Mouse (Mus musculus): ENCODE results near the gene Atat1.
"Not testable (repeated sequence)": the region's sequence is repeated elsewhere in the genome, so short reads cannot be mapped to it uniquely, and the experiment has no call there.

Gene Atat1

DNA sequence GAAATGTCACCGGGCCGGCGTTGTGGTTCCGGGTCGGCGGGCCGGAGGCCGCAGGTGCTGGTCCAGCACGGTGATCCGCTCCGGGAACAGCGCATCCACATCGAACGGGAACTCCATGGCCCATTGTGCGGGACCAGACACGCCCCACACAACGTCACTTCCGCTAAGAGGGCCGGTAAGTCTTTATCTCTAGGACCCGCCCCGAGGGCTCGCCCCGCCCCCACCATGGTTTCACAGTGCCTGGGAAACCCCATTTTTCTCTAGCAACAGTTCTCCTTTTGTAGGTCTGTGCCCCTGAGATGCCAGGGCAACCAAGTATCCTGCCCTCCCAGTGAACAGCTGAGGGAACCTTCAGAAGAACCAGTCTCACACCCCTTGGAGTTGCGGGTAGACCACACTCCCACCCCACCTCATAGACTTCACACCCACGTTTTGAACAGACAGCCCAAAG, at the start of gene Atat1:
Atat1 (minus strand) TSS at position 157 of the 451 bp plus-strand sequence.
- DNase-seq (ENCODE audit: low spot score in 2 of 2), result peak; percentile 84 to 95

DNA sequence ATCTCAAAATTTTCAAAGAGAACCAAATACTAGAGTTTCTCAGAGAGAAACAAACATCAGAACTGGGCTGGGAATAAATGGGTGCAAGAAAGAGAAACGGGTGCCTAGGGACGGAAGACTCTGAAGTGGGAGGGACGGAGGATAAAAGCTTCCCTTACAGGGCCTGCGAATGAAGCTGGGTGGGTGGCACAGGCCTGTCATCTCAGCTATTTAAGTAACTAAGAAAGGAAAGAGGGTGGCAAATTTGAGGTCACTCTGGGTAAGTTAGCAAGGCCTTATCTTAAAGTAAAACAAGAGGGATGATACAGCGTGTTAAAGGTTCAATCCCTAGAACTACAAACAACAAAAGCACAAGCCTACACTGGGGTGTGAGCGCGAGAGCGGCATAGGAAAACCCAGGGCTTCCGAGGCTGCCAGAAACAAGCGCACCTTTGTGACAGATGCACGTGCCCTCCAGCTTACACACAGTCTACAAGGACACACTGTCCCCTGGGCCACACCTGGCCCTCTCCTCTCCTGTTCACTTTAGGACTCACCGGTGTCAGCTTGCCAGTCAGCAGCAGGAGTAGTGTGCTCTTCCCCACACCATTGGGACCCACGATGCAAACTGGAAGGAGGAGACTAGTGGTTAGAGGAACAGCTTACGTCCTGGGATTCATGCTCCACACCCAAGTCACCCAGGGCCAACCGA, 48.8 kb upstream of the Atat1 start:
- DNase-seq (ENCODE audit: low spot score in 2 of 2), result no peak

DNA sequence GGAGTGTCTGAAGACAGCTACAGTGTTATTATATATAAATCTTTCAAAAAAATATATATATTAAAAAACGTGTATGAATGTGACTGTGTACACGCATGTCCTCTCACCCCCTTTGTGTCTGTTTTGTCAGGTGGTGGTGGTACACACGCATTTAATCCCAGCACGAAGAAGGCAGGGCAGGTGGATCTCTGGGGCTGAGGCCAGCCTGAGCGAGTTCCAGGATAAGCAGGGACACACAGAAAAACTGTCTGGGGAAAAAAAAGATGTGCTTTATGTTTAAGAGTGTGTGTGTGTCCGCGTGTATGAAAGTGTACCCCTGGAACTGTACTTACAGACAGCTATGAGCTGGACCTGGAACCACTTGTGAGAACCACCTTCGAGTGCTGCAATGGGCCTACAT, 44.8 kb upstream of the Atat1 start:
- no peak for DNase-seq (ENCODE audit: low spot score in 2 of 2)

DNA sequence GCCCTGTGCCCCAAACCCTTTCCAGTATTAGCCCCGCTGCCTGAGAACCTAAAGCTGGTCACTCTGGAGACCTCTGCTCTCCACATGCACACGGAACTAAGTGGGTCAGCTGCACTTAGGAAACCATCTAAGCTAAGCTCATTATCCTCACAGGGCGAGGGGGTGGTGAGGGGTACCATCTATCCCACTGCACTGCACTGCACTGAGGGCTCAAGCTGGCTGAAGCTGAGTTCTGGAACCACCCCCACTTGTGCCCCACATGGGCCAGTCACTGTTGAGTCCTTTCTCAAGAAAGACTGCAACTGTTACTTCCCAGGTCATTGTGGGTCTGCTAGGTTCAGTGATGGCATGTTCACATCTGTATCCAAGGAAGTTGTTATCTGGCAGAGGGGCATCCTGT, 42.7 kb upstream of the Atat1 start:
- not testable (repeated sequence) for DNase-seq (ENCODE audit: low spot score in 2 of 2)

DNA sequence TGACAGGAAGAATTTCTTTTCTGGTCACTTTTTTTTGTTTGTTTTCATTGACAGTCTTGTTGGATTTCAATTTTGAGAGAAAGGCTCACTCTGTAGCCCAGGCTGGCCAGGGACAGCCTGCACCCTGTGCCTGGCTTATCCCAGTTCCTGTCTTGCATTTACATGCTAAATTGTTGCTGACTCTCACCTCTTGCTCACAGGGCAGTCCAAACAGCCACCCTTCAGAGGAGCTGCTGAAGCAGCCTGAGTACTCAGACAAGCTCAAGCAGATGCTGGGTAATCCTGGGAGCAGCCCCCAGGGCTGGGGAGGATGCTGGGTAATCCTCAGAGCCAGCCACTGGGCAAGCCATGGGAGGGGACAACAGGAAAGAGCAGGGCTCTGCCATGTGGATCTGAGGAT, 41.1 kb upstream of the Atat1 start:
- not testable (repeated sequence) for DNase-seq (ENCODE audit: low spot score in 2 of 2)

DNA sequence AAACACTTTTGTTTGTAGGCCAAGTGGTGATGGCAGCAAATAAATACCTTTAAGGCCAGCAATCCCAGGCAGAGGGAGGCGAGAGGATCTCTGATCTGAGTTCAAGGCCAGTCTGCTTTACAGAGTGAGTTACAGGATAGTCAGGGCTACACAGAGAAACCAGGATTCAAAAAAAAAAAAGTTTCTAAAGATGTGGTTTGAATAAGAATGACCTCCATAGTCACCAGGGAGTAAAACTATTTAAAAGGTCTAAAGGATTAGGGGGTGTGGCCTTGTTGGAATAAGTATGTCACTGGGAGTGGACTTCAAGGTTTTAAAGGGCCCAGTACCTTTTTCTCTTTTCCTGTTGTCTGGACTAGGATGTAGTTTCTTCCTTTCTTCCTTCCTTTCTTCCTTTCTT, 30.1 kb upstream of the Atat1 start:
- DNase-seq (ENCODE audit: low spot score in 2 of 2), result no peak

DNA sequence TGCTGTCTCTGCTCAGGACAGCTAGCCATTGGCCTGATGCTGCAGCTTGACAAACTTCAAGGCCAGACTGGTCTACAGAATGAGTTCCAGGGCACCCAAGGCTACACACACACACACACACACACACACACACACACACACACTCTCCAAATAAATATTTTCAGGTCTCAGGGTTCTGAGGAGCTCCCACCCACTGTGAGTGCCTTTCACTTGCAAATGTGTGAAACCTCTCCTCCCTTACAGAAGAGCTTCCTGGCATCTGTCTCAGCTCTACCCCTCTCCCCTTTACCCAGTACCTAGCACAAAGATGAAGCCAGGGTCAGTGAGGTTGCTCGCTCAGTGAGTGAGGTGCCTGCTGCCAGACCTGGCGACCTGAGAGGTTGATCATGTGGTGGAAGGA, 29.2 kb upstream of the Atat1 start:
- DNase-seq (ENCODE audit: low spot score in 2 of 2), result no peak

DNA sequence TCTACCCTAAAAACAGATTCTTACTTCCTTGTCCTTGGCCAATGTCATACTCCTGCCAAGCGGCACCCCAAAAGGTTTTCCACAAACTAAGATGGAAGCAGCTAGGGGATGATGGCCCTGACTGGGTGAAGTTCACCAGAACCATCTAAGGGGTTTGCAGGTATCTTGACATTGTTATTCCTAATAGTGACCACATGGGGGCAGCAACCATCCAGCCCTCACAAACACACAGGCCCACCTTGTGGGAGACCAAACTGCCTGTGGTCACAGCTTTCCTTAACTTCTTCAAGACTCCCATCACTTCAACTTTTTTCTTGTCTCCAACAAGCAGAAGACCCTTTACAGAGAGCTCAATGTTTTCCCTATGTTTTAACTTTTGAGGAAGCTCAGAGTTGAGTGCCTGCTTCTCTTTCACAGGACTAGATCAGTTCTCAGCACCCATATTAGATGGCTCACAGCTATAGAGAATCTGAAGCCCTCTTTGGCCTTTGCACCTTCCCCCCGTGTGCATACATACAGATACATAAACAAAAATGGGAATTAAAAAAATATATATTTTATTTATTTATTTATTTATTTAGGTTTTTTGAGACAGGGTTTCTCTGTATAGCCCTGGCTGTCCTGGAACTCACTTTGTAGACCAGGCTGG, 27.9 kb upstream of the Atat1 start:
- peak in 1 of 2 experiments; percentile 35 for DNase-seq (ENCODE audit: low spot score in 2 of 2)

DNA sequence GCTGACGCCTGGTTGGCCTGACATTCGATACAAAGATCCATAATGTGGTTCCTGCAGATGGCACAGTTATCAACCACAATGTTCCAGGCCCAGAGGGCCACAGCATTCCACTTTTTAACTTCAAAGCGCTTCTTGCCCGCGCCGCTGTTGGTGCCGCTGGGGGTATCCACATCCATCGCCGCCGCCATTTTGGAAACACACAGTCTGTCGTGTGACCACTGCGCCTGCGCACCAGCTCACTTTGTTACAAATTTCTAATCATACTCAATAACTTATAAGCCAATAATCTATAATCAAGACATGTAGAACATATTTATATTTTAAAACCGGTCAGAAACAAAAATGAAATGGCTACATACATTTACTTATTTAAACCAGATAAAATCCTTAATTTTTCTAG, 25.9 kb upstream of the Atat1 start:
- DNase-seq (ENCODE audit: low spot score in 2 of 2), result not testable (repeated sequence)

DNA sequence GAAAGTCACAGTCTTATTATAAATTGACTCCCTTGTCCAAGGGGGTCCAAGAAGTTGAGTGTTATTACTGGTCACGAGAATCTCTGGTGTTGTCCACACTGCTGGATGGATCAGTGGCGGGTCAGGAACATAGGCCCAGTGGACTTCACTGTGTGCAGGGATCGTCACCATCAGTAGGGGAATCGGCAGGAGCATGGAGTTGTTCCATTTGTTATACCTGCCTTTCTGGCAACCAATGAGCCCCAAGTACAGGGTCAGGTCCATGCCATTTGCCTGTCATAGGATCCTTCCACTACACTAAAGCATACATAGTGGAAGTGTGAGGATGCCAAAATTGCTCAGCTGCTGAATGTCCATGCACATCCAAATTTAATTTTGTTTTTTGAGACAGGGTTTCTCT, 22.7 kb upstream of the Atat1 start:
- DNase-seq (ENCODE audit: low spot score in 2 of 2), result no peak

DNA sequence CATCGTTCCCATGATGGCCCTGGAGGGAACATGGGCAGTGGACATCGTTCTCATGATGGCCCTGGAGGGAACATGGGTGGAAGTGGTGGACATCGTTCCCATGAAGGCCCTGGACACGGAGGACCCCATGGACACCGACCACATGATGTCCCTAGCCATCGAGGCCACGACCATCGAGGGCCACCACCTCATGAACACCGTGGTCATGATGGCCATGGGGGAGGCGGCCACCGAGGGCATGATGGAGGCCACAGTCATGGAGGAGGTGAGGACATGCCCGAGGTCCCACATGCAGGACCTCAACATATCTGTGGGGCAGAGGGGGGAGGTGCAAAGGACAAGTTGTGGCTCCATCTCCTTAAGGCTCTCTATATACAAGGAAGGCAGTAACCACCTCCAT, 20.8 kb upstream of the Atat1 start:
- DNase-seq (ENCODE audit: low spot score in 2 of 2), result no peak

DNA sequence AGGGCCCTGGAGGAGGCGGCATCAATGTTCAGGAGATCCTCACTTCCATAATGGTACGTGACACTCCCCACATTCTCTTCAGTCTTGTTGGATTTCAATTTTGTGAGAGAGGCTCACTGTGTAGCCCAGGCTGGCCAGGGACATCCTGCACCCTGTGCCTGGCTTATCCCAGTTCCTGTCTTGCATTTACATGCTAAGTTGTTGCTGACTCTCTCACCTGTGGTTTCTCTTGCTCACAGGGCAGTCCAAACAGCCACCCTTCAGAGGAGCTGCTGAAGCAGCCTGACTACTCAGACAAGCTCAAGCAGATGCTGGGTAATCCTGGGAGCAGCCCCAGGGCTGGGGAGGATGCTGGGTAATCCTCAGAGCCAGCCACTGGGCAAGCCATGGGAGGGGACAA, 19.7 kb upstream of the Atat1 start:
- DNase-seq (ENCODE audit: low spot score in 2 of 2), result no peak

DNA sequence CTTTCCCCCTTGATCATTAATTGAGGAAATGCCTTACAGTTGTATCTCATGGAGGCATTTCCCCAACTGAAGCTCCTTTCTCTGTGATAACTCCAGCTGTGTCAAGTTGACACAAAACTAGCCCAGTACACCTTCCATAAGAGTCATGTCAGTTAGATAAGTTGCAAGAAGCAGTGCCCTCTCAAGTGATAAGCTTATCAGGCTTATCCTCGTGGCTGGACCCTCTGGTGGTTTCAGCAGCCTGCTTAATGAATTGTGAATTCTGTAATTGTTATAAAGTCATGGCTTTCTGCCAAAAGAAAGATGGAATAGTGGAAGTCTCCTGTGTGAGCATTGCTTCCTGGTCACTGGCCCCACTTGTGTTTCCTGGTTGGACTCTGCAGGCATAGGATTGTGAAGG, 17.6 kb upstream of the Atat1 start:
- no peak for DNase-seq (ENCODE audit: low spot score in 2 of 2)

DNA sequence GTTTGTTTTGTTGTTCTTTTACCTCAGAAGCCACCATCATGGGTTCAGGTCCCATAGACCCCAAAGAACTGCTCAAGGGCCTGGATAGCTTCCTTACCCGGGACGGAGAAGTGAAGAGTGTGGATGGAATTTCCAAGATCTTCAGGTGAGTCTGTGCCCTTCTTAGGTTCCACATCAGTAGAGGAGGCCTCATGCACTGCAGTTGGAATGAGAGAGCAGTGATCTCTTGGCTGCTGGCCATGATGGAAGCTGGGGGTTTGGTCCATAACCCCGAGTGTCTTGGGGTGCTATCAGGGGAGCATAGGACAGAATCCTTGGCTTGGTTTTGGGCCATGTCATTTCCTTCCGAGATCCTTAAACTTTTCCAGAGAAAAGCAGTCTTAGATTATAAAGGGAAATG, 13.4 kb upstream of the Atat1 start:
- no peak for DNase-seq (ENCODE audit: low spot score in 2 of 2)

DNA sequence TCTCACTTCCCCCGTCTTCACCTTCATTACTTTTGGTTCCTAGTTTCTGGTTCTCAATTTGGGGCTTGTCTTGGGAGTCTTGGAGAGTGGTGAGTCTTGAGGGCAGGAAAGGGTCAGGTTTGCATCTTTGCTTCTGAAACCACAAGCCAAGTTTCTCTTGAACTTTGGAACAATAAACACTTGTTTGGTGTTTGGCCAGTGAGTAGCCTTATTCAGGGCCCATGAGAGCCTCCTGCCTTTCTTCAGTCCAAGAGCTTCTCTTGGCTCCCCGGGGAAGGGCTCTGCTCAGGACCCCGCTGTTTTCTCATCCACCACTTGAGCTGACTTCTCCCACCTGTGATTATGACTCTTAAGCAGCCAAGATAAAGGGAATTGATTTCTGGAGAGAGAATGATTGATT, 12.7 kb upstream of the Atat1 start:
- DNase-seq (ENCODE audit: low spot score in 2 of 2), result no peak

DNA sequence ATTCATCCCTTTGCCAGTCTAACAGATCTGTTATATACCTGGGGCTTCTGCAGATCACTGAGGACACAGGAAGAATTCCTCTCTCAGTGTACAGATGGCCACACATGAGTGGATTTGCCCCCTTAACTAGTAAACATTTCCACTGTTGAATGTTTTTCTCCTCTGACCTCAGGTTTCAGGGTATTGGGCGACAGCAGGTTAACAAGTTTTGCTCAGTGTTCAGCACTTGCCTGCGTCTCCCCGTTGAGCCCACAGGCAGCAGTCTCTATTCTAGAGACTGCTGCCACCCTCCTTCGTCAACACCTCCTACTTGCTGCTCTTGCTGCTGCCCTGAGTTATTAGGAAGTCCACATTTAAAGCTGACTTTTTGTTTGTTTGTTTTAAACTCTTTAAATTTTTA, 11.8 kb upstream of the Atat1 start:
- DNase-seq (ENCODE audit: low spot score in 2 of 2), result no peak

DNA sequence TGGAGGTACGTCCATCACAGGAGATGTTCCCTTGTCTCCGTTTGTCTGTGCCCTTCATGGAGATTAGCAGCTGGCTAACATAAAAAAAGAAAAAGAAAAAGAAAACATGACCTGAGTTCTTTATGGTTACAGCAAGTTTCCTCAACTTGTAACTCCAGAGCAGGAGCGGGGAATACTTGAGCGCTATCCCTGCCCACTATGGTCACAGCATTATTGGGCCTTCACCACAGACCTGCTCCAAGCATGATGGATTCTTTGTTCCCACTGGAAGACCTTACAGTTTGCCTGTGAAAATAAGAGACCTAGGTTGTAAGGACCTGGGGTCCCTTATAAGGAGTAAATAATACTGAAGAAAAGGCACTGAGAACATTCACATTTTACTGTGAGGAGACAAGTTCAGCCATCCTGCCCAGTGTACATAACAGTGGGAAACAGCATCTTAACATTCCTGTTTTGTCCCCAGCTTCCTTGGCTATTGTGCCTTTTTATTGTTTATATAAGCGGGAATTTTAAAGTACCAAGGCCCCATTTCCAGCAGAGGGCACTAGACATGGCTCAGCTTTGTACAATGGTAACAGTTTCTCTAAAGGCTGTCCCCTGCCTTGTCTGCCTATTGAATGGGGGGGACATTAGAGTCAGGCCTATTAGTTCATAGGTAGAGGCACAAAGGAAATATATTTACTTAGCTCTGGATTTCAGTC, 11.1 kb upstream of the Atat1 start:
- peak in 1 of 2 experiments; percentile 38 for DNase-seq (ENCODE audit: low spot score in 2 of 2)

DNA sequence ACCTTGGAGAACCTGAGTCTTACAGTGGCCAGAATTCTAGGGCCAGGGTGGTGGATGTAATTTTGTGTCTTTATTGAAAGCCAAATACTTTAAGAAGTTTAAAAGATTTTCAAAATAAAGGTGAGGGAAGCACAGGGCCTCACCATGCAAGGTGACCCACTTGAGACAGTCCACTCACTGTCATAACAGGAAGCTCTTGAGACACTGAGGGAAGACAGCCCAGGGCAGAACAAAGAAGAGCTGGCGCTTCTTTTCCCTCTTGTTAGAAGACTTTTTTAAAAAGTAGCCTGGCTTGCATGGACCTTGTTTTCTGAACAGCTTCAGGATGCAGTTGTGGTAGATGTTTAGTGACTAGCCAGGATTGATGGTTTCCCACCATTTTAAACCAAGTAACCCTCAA, 10.5 kb upstream of the Atat1 start:
- no peak for DNase-seq (ENCODE audit: low spot score in 2 of 2)

DNA sequence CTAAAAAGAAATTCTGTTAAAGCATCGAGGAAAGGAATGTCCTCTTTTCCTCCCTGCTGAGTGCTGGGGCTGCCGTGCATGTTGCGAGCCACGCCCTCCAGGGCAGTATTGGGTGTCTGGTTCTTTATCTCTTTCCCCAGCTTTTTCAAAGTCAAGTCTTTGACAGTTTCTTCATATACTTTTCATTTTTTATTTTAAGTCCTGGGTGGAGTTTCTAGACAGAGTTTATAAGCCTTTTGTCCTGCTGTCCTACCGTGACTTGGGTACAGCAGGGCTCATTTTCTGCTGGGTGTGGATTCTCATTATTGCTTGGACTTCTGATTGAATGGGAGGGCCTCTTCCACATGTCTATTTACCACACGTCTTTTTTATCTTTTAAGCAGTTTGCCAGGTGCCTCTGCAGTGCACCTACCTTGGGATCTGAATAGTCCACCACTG, 10.0 kb upstream of the Atat1 start:
- no peak for DNase-seq (ENCODE audit: low spot score in 2 of 2)

DNA sequence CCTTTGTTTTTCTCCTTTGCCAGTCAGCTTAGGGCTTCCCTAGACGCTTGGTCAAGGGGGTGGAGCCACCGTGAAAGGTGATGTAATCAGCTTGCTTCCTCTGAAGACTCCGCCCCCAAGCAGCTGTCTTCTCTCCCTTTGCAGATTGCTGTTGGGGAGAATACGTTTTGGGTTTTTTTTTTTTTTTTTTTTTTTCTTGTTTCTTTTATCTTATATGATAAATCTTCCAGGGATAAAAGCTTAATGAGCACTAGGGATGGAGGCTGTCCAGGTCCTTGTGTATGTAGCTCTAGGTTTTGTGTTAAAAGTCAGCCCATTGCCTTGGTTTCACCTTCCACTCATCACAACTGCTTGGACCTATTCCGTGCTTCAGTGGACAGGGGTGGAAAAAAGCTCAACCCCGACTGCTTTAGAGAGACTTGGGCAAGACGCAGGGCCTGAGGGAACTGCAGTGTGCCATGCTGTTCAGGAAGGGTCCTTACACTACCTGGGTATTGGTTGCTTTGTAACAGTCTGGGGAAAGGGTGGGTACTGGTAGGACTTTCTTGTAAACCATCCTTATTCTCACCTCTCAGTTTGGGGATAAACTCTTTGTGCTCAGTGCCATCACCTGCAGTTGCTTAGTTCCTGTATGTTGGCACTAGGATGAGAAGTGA, 9.3 kb upstream of the Atat1 start:
- DNase-seq (ENCODE audit: low spot score in 2 of 2), result peak; percentile 70 to 90

DNA sequence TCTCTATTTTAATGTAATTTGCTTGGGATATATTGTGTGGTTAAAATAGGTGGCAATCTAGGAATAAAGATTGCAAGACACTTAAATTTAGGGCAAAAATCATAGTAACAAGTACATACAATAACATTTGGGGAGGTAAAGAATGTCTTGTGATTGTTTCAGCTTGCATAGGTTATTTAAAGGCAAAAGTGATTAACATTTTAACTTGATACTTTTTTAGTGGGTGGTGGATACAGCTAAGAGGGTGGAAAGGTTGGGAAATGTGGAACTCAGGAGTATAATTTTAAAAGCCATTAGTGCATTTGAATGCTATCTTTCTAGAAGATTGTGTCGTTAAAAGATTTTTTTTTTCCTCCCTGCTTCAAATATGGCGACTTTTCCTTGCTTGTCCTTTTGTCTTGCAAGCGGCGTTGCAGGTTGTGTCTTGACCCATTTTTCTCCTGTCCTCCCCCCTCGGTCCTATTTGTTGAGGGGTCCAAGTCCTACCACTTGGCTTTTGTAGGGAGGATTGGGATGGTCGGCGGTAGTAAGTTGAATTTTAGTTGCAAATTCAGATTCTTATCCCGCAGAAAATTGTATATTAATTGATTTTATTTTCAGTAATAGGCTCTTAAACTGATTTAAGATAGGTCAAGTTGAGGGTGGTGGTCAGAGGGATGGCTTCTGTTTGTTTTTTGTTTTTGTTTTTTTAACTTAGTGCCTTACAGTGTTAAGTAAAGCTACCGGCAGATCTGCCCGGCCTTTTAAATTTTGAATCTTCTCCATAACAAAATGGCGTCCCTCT, 8.6 kb upstream of the Atat1 start:
- DNase-seq (ENCODE audit: low spot score in 2 of 2), result peak in 1 of 2 experiments; percentile 34
